Mouse (Mus musculus) left cerebral cortex, postnatal 10 days (tissue): ENCODE data around the gene Gm30191. TPM values are rescaled to one million over a fixed set of nuclear protein-coding genes. Genes with fewer than 3 reads are reported as not detected.

Experiments used
- total RNA-seq, 2 experiments: library from RNA; stranded (reverse); gene quantifications; 2 replicates each; pipeline ENCODE4 v1.2.3; 2021

The Gm30191 gene
- total RNA-seq, 2 experiments from 2014 or later, result not detected

Other genes starting within 250 kb of the Gm30191 start
- 10 to 100 TPM; 57.1 to 61.4 TPM for gene Dhdds, start 246.0 kb upstream of the Gm30191 start, total RNA-seq
- not detected for gene Lin28a, start 228.1 kb upstream of the Gm30191 start, total RNA-seq
- gene Zfp683, start 193.1 kb upstream of the Gm30191 start, total RNA-seq, result not detected
- gene Crybg2, start 186.1 kb upstream of the Gm30191 start, total RNA-seq, result 1 to 10 TPM; 2.9 to 3.5 TPM
- 1 to 10 TPM; 1.3 to 1.6 TPM for gene Cd52, start 151.9 kb upstream of the Gm30191 start, total RNA-seq
- gene Ubxn11, start 144.4 kb upstream of the Gm30191 start, total RNA-seq, result 10 to 100 TPM; 22.6 to 24.9 TPM
- 100 to 1,000 TPM; 217 to 225 TPM for gene Sh3bgrl3, start 118.1 kb upstream of the Gm30191 start, total RNA-seq
- 10 to 100 TPM in 1 of 2 experiments, 1 to 10 TPM in 1; 9.2 to 10.9 TPM for gene Cep85, start 59.8 kb upstream of the Gm30191 start, total RNA-seq
- not detected for gene Gm7534, start 43.9 kb upstream of the Gm30191 start, total RNA-seq
- not detected for gene Catsper4, start 19.6 kb upstream of the Gm30191 start, total RNA-seq
- under 1 TPM; 0.24 to 0.61 TPM for gene Cnksr1, start 8.5 kb upstream of the Gm30191 start, total RNA-seq
- gene E130218I03Rik, start 3.3 kb upstream of the Gm30191 start, total RNA-seq, result not detected
- 10 to 100 TPM; 13.4 to 13.7 TPM for gene Zfp593, start 1.3 kb upstream of the Gm30191 start, total RNA-seq
- 1 to 10 TPM; 3.3 to 3.7 TPM for gene Grrp1, start 7.2 kb downstream of the Gm30191 start, total RNA-seq
- gene Pdik1l, start 41.0 kb downstream of the Gm30191 start, total RNA-seq, result 10 to 100 TPM; 26.1 to 26.2 TPM
- under 1 TPM; 0.66 to 0.87 TPM for gene Trim63, start 68.2 kb downstream of the Gm30191 start, total RNA-seq
- not detected for gene Slc30a2, start 96.2 kb downstream of the Gm30191 start, total RNA-seq
- 10 to 100 TPM; 29.6 to 31.2 TPM for gene Extl1, start 136.9 kb downstream of the Gm30191 start, total RNA-seq
- gene Pafah2, start 149.4 kb downstream of the Gm30191 start, total RNA-seq, result 10 to 100 TPM; 11.3 to 12.9 TPM
- gene Stmn1, start 221.4 kb downstream of the Gm30191 start, total RNA-seq, result 1,000 to 10,000 TPM; 1,910 to 2,141 TPM
- gene Paqr7, start 249.8 kb downstream of the Gm30191 start, total RNA-seq, result 10 to 100 TPM; 44.2 to 51.7 TPM